Mouse (Mus musculus) cerebellum, postnatal 36 days (tissue): ENCODE data around the gene Tmem136.

ENCODE experiments used
- DNase-seq, 2 experiments: peaks; one replicate each; pipeline ENCODE4 v3.0.0; 2021 to 2022; ENCODE audit warnings: mixed read lengths in 2 of 2

Tmem136 gene

GRCm38 (mm10) chr9:43071741-43072140 lies 44.6 kb downstream of the Tmem136 start:
- no peak for DNase-seq

DNA sequence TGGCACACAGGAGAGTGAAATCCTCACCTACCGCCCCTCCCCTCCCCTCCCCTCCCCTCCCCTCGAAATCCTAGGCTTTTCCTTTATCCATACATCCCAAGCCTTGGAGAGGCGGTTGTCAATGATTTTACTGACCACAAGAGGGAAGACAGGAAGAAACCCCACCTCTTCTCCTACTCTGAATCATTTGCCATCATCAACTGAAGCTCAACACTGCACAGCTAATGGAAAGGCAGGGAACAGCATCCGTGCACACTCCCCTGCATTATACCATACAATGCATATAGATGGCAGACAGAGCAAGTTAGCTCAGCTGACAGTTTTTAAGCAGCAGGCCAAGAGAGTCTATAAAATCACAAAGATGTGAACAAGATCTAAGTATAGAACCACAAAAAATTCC lies 45.2 kb downstream of the Tmem136 start:
- DNase-seq, result no peak

DNA sequence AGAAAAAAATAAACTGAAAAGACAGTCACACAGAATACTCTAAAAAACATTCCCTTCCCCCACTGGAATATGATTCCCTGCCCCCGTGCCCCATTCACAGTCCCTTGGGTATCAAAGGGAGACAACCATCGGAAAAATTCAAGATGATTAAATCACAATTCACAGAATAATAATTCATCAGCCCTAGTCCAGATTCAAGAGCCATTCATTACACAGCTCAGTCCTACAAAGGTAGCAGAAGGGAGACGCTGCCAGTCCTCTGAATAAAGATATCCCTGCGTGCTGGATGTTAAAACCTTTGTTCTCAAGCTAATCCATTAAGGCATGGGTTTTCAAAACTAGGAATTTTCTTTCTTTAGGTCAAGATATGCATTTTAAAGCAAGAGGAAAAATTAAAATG lies 45.8 kb downstream of the Tmem136 start:
- DNase-seq, result no peak

DNA sequence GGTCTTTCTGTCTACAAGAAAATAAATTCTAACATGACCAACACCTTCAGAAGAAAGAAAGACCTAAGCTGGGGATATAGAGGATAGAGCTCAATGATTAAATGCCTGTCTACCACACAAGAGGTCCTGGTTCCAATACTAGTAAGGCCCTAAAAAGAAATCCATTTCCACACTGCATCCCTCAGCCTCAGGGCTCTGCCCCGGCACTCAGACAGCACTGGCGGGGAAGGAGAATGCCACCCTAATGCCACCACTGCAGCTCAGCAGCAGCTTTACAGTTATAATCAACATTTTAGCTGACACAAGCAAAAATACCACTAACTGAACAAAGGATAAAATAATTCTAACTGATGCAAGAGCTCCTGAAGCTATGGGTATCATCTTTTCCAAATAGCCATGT lies 46.2 kb downstream of the Tmem136 start:
- no peak for DNase-seq

DNA sequence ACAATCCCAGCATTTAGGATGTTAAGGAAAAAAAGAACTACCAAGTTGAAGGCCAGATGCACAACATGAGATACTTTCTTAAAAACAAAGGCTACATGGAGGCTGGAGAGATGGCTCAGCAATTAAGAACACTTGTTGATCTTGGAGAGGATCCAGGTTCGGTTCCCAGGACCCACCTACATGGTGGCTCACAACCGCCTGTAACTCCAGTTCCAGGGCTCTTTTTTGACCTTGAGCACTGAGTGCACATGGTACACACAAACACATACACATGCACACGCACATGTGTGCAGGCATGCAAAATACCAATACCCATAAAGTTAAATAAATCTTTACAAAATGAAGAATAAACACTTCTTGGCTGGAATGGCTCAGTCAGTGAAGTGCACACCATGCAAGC lies 48.5 kb downstream of the Tmem136 start:
- DNase-seq, result no peak

GRCm38 (mm10) chr9:43065231-43065630 lies 51.1 kb downstream of the Tmem136 start:
- no peak for DNase-seq

DNA sequence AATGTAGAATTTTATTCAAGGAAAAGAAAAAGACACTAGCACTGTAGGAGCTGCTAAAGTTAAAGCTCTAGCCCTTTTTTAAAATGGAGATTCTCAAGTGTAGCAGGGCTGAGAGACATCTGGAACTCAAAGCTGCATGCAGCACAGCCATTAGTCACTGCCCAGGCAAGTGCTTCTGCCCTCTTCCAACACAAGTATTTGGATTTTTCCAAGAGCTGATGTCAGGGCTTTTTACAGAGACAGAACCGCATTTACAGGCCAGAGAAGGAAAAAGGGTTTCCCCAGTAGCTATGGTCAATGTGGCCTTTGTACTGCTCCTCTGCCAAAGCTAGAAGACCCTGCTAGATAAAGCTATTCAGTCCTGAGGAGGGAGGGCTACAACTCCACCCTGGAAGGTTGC lies 54.8 kb downstream of the Tmem136 start:
- no peak for DNase-seq
